ENCODE assay signal across 9 mouse cellular contexts in genomic region chr14:120336380-120336779, GRCm38 (mm10).
DNase-seq lines count a peak whose midpoint lies in the region; ATAC-seq lines count a peak whose summit lies in the region.
"Had no signal": no experiment of that assay in that cellular context is flagged by ENCODE, and none has a peak within 500 bp of the region (broad histone marks: within the 10 kb centered on the region; RNA-seq: fewer than 3 reads in every experiment).

No protein-coding gene starts in this region.

- H3K4me3 ChIP-seq in midbrain, embryonic 15.5 days: no peak overlapping the region
- H3K4me3 ChIP-seq in midbrain, embryonic 13.5 days (replicated peaks): no peak overlapping the region
- no peak overlapping the region for H3K4me3 ChIP-seq in embryonic facial prominence, embryonic 12.5 days
- H3K4me3 ChIP-seq in lung, embryonic 16.5 days (ENCODE audit: low read length): no peak overlapping the region
- H3K4me3 ChIP-seq: liver, embryonic 13.5 days had no signal

- H3K36me3 ChIP-seq in midbrain, embryonic 15.5 days (replicated peaks): no peaks in the 10 kb centered on the region
- H3K36me3 ChIP-seq in midbrain, embryonic 13.5 days: no peaks in the 10 kb centered on the region
- H3K36me3 ChIP-seq in embryonic facial prominence, embryonic 12.5 days: 0 out of 2 replicates have a peak, but pooled peaks cover 6% of the 10 kb centered on the region
- H3K36me3 ChIP-seq in lung, embryonic 16.5 days (ENCODE audit: control insufficient read depth, insufficient read depth, low read length): no peaks in the 10 kb centered on the region
- H3K36me3 ChIP-seq: liver, embryonic 13.5 days had no signal

- intact Hi-C loops in heart, postnatal 14 days (cut with DNase I): loop anchor here (5.0 kb wide), 1 partner anchor 59 kb away; the partner anchor contains the start of gene Mbnl2

- H3K27ac ChIP-seq in midbrain, embryonic 15.5 days: no peak overlapping the region
- H3K27ac ChIP-seq in midbrain, embryonic 13.5 days: no peak overlapping the region
- H3K27ac ChIP-seq in embryonic facial prominence, embryonic 12.5 days: 0 out of 2 replicates have a peak overlapping the region, but pooled peaks have one; percentile 38
- H3K27ac ChIP-seq in lung, embryonic 16.5 days (ENCODE audit: low read length): peak overlapping the region; percentile 9; the same call in 1 of the 2 replicates
- H3K27ac ChIP-seq: liver, embryonic 13.5 days had no signal

- WGBS in midbrain, embryonic 15.5 days: 45% methylated on average over 7 of the region's 7 CpGs
- 42% methylated on average over 7 of the region's 7 CpGs for WGBS in midbrain, embryonic 13.5 days
- 55% methylated on average over 7 of the region's 7 CpGs for WGBS in embryonic facial prominence, embryonic 12.5 days
- 39% methylated on average over 7 of the region's 7 CpGs for WGBS in lung, embryonic 16.5 days

- H3K27me3 ChIP-seq in midbrain, embryonic 15.5 days (replicated peaks): no peaks in the 10 kb centered on the region
- no peaks in the 10 kb centered on the region for H3K27me3 ChIP-seq in midbrain, embryonic 13.5 days
- no peaks in the 10 kb centered on the region for H3K27me3 ChIP-seq in embryonic facial prominence, embryonic 12.5 days
- no peaks in the 10 kb centered on the region for H3K27me3 ChIP-seq in lung, embryonic 16.5 days (ENCODE audit: control insufficient read depth, insufficient read depth, low read depth, low read length)
- H3K27me3 ChIP-seq: liver, embryonic 13.5 days had no signal

- H3K9me3 ChIP-seq in midbrain, embryonic 15.5 days: no peaks in the 10 kb centered on the region
- H3K9me3 ChIP-seq in midbrain, embryonic 13.5 days: no peaks in the 10 kb centered on the region
- H3K9me3 ChIP-seq in embryonic facial prominence, embryonic 12.5 days: no peaks in the 10 kb centered on the region
- no peaks in the 10 kb centered on the region for H3K9me3 ChIP-seq in lung, embryonic 16.5 days (ENCODE audit: control insufficient read depth, low read length)
- H3K9me3 ChIP-seq: liver, embryonic 13.5 days had no signal

- H3K4me1 ChIP-seq in midbrain, embryonic 15.5 days: peaks cover 16% of the 10 kb centered on the region; the same call in 1 of the 2 replicates
- peaks cover 23% of the 10 kb centered on the region for H3K4me1 ChIP-seq in midbrain, embryonic 13.5 days (replicated peaks)
- H3K4me1 ChIP-seq in embryonic facial prominence, embryonic 12.5 days: peaks cover 60% of the 10 kb centered on the region
- H3K4me1 ChIP-seq in lung, embryonic 16.5 days (replicated peaks; ENCODE audit: control insufficient read depth, insufficient read depth, low read length): peaks cover 37% of the 10 kb centered on the region

- 0 out of 2 replicates have a peak, but pooled peaks have one; percentile 45 for ATAC-seq in midbrain, embryonic 15.5 days (replicated peaks)
- no peak; the same call in 1 of the 2 replicates for ATAC-seq in midbrain, embryonic 13.5 days
- ATAC-seq in embryonic facial prominence, embryonic 12.5 days (ENCODE audit: insufficient number of reproducible peaks, insufficient read depth, low FRiP score, low TSS enrichment): no peak
- peak; percentile 43 for ATAC-seq in lung, embryonic 16.5 days (ENCODE audit: low read depth)
- ATAC-seq in erythroid progenitor cell, adult 5-6 weeks (replicated peaks; ENCODE audit: low FRiP score, poor library complexity, severe bottlenecking): no peak
- no peak for ATAC-seq in megakaryocyte-erythroid progenitor cell, adult 5-6 weeks (replicated peaks; ENCODE audit: low FRiP score, low TSS enrichment, poor library complexity, severe bottlenecking)

- H3K9ac ChIP-seq in midbrain, embryonic 15.5 days: no peak overlapping the region
- no peak overlapping the region for H3K9ac ChIP-seq in midbrain, embryonic 13.5 days (replicated peaks)
- no peak overlapping the region for H3K9ac ChIP-seq in embryonic facial prominence, embryonic 12.5 days
- H3K9ac ChIP-seq in lung, embryonic 16.5 days (ENCODE audit: low read length): no peak overlapping the region
- H3K9ac ChIP-seq: liver, embryonic 13.5 days had no signal

- no peak overlapping the region for H3K4me2 ChIP-seq in midbrain, embryonic 15.5 days
- no peak overlapping the region for H3K4me2 ChIP-seq in midbrain, embryonic 13.5 days (replicated peaks)
- H3K4me2 ChIP-seq in embryonic facial prominence, embryonic 12.5 days (replicated peaks): no peak overlapping the region
- H3K4me2 ChIP-seq in lung, embryonic 16.5 days (ENCODE audit: low read depth, low read length): no peak overlapping the region
- H3K4me2 ChIP-seq: liver, embryonic 13.5 days had no signal

- DNase-seq in heart, postnatal 14 days: peak; percentile 67 to 74
- no peak for DNase-seq in c-Kit-positive CD71-positive TER-119-positive erythroid progenitor cells, embryonic 14.5 days (ENCODE audit: low spot score)
- DNase-seq: liver, embryonic 13.5 days had no signal

Comparison
In these comparisons a context has a peak if more than half of its experiments do, and no peak if none do; other contexts are left out.
1. ATAC-seq: peak in midbrain, embryonic 15.5 days (single experiment) and lung, embryonic 16.5 days (single experiment); none in midbrain, embryonic 13.5 days (single experiment), embryonic facial prominence, embryonic 12.5 days (single experiment), erythroid progenitor cell, adult 5-6 weeks (single experiment) and megakaryocyte-erythroid progenitor cell, adult 5-6 weeks (single experiment).
2. H3K27ac ChIP-seq: peak in embryonic facial prominence, embryonic 12.5 days (single experiment) and lung, embryonic 16.5 days (single experiment); none in midbrain, embryonic 15.5 days (single experiment) and midbrain, embryonic 13.5 days (single experiment).